Mouse (Mus musculus) hindbrain, embryonic 12.5 days (tissue): ENCODE measurements around the gene Arhgap40. TPM values are rescaled to one million over a fixed set of nuclear protein-coding genes. Genes with fewer than 3 reads are reported as not detected.

Experiments used
- ATAC-seq: fragments of 200-750 bp; cut with Nextera tagmentation; 2 replicates; pipeline ENCODE4 v1.8.0; 2017; ENCODE audit warnings: moderate TSS enrichment; ENCODE audit not compliant: low FRiP score
- H3K27ac ChIP-seq: fragments of 300-500 bp; sonication (generic); 2 replicates; pipeline ENCODE4 v1.5.1; 2016; ENCODE audit warnings: mild to moderate bottlenecking
- H3K27me3 ChIP-seq: fragments of 300-500 bp; sonication (generic); 2 replicates; pipeline ENCODE4 v1.6.1; 2016; ENCODE audit warnings: mild to moderate bottlenecking
- H3K36me3 ChIP-seq: fragments of 300-500 bp; sonication (generic); 2 replicates; pipeline ENCODE4 v1.6.1; 2016; ENCODE audit warnings: mild to moderate bottlenecking
- H3K4me1 ChIP-seq: fragments of 300-500 bp; sonication (generic); 2 replicates; pipeline ENCODE4 v1.6.1; 2016
- H3K4me2 ChIP-seq: fragments of 300-500 bp; sonication (generic); replicated peaks from 2 replicates; pipeline ENCODE4 v1.6.1; 2016; ENCODE audit warnings: mild to moderate bottlenecking
- H3K4me3 ChIP-seq: fragments of 300-500 bp; sonication (generic); 2 replicates; pipeline ENCODE4 v1.5.1; 2016; ENCODE audit warnings: mild to moderate bottlenecking
- H3K9ac ChIP-seq: fragments of 300-500 bp; sonication (generic); 2 replicates; pipeline ENCODE4 v1.6.1; 2016; ENCODE audit warnings: mild to moderate bottlenecking, moderate library complexity
- H3K9me3 ChIP-seq: fragments of 300-500 bp; sonication (generic); replicated peaks from 2 replicates; pipeline ENCODE4 v1.6.1; 2016; ENCODE audit warnings: mild to moderate bottlenecking
- WGBS: fragments of 180-500 bp; shearing (Covaris S2); methylation state at CpG from one replicate; pipeline ENCODE4 v1.1.7; 2016; 5-methylcytosine and 5-hydroxymethylcytosine counted together
- polyA plus RNA-seq: library from polyadenylated mRNA; unstranded; fragments of >200 nt; fragmentation: Nextera tagmentation; extraction: Ambion mirVana; gene quantifications from 2 replicates; pipeline ENCODE4 v1.2.1, GENCODE M21; 2016

Gene Arhgap40
- polyA plus RNA-seq, 1 experiment from 2014 or later, result 0.40 TPM

DNA sequence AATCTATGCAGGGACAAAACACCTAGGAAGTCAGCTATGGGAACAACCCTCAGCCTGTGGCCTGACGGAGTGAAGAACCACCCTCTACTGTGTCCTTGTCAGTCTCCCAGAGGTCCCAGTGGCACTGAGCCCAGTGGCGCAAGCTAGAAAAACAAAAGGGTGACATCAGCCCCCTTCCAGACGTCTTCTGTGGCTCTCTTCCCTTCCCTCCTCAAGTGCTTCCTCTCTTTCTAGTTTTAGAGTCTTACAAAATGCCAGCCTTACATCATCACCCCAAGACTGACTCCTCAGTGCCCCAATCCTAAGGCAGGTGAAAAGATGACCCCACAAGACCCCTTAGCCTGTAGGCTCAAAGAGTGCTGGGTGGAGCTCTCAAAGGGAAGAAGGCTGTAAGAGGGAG, 77.9 kb downstream of the Arhgap40 start:
- Histone ChIP-seq H3K4me2 (no peak overlapping the region), H3K27me3 (peaks cover 13% of the 10 kb centered on the region), H3K36me3 (no peaks in the 10 kb centered on the region), H3K27ac (no peak overlapping the region), H3K9ac (no peak overlapping the region), H3K9me3 (no peaks in the 10 kb centered on the region), H3K4me1 (peaks cover 25% of the 10 kb centered on the region), H3K4me3 (no peak overlapping the region)
- ATAC-seq, result no peak
- 66% methylated on average over 3 of the region's 3 CpGs for WGBS

DNA sequence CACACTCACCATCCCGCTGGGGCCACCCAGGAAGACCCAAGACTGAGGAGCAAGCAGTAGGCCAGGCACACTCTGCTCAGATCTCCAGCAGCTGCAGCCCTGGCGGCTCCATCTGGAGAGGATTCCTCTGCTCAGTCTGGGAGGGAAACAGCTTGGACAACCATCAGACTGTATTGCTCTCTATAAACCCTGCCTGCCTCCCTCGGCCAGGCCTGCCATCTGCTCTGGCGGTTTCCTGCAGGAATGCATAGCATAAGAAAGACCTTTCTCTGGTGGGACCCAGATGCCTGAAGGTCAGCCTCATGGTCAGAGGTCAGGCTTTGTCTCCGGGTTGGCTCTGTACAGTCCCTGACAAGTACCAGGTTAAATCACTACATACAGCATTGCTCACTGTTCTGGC, 78.7 kb downstream of the Arhgap40 start:
- 33% methylated on average over 5 of the region's 5 CpGs for WGBS
- H3K9ac ChIP-seq, result no peak overlapping the region
- no peak overlapping the region for H3K4me2 ChIP-seq
- H3K27me3 ChIP-seq, result peaks cover 18% of the 10 kb centered on the region
- no peaks in the 10 kb centered on the region for H3K9me3 ChIP-seq
- no peaks in the 10 kb centered on the region for H3K36me3 ChIP-seq
- peaks cover 31% of the 10 kb centered on the region for H3K4me1 ChIP-seq
- peak overlapping the region; percentile 37; the same call in 1 of the 2 replicates for H3K27ac ChIP-seq
- ATAC-seq, result peak; percentile 39; the same call in 1 of the 2 replicates
- H3K4me3 ChIP-seq, result no peak overlapping the region

GRCm38 (mm10) chr2:158593371-158593770, 80.8 kb downstream of the Arhgap40 start:
- Histone ChIP-seq H3K36me3 (no peaks in the 10 kb centered on the region), H3K9me3 (no peaks in the 10 kb centered on the region), H3K27me3 (peaks cover 21% of the 10 kb centered on the region), H3K4me1 (peaks cover 28% of the 10 kb centered on the region), H3K27ac (no peak overlapping the region), H3K4me2 (no peak overlapping the region), H3K4me3 (no peak overlapping the region), H3K9ac (no peak overlapping the region)
- ATAC-seq, result no peak
- 81% methylated on average over 4 of the region's 4 CpGs for WGBS

DNA sequence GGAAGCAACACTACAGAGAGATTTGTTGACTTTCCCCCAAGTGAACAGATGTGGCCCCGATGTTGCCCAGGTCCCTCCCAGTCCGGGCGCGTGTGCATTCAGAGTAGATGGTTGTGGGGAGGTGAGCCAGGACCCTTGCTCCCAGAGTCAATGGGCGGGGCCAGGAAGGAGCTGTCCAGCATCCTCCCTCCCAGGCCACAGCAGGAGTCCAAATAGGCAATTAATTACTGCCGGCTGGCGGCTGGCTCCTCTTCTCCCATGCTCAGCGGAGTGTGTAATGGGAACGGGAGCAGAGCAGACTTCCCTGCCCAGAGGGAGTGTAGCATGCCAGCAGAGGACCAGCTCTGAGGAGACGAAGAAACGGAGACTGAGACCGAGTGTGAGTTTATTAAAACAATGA, 82.5 kb downstream of the Arhgap40 start:
- no peaks in the 10 kb centered on the region for H3K36me3 ChIP-seq
- H3K4me2 ChIP-seq, result peak overlapping the region; percentile 43
- no peak overlapping the region for H3K9ac ChIP-seq
- peak overlapping the region; percentile 89 for H3K27ac ChIP-seq
- peaks cover 24% of the 10 kb centered on the region for H3K27me3 ChIP-seq
- no peaks in the 10 kb centered on the region for H3K9me3 ChIP-seq
- H3K4me3 ChIP-seq, result 0 out of 2 replicates have a peak overlapping the region, but pooled peaks have one; percentile 2
- ATAC-seq, result peak; percentile 92
- 2% methylated on average over 12 of the region's 12 CpGs for WGBS
- H3K4me1 ChIP-seq, result peaks cover 14% of the 10 kb centered on the region

DNA sequence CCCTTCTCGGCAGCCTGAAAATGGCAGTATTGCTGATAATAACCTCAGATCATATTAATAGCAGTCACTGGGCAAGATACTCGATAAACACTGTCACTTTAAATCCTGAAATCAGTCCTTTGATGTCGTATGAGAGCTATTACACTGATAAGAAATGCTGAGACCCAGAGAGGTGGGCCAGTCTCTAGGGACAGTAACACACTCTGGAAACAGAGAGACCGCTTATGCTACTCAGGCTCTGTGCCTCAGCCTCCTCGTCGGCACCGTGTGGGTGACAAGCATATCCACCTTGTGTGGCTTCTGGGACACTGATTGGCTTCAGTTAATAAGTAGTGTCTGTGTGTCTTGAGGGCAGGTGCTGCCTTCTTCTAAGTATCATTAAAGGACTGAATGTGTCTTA, 83.0 kb downstream of the Arhgap40 start:
- peaks cover 18% of the 10 kb centered on the region for H3K4me1 ChIP-seq
- no peaks in the 10 kb centered on the region for H3K9me3 ChIP-seq
- no peak overlapping the region for H3K9ac ChIP-seq
- H3K4me3 ChIP-seq, result 0 out of 2 replicates have a peak overlapping the region, but pooled peaks have one; percentile 2
- H3K4me2 ChIP-seq, result peak overlapping the region; percentile 43
- H3K36me3 ChIP-seq, result no peaks in the 10 kb centered on the region
- ATAC-seq, result peak; percentile 74
- 18% methylated on average over 7 of the region's 7 CpGs for WGBS
- H3K27ac ChIP-seq, result peak overlapping the region; percentile 89
- H3K27me3 ChIP-seq, result peaks cover 26% of the 10 kb centered on the region

DNA sequence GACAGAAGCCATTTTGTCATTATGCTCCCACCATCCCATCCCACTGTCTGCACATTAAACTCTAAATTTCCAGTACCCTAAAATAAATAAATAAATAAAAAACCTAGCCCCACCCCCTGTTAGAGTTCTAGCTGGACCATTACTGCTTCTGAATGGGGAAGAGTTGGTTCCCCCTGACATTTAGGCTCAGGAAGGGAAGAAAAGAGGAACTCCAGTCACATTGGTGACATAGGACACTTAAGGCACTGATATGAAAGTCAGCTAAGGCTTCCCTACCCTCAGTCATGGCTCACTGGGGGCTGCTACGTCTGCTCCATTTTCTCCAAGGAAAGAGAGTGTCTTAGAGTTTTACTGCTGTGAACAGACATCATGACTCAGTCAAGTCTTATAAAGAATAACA, 84.2 kb downstream of the Arhgap40 start:
- WGBS, result 78% methylated on average over 1 of the region's 1 CpGs
- no peak for ATAC-seq
- peaks cover 23% of the 10 kb centered on the region for H3K4me1 ChIP-seq
- H3K27ac ChIP-seq, result peak overlapping the region; percentile 89; the same call in 1 of the 2 replicates
- H3K27me3 ChIP-seq, result peaks cover 30% of the 10 kb centered on the region
- no peak overlapping the region for H3K9ac ChIP-seq
- H3K36me3 ChIP-seq, result no peaks in the 10 kb centered on the region
- H3K4me3 ChIP-seq, result no peak overlapping the region
- H3K9me3 ChIP-seq, result no peaks in the 10 kb centered on the region
- no peak overlapping the region for H3K4me2 ChIP-seq

Other genes with a start within 250 kb of the Arhgap40 start
- gene Lbp, start 206.3 kb upstream of the Arhgap40 start, polyA plus RNA-seq, result 3.9 and 5.0 TPM in 2 replicates
- 156 and 161 TPM in 2 replicates for gene Snhg11, start 137.2 kb upstream of the Arhgap40 start, polyA plus RNA-seq
- gene Ralgapb, start 102.9 kb upstream of the Arhgap40 start, polyA plus RNA-seq, result 24.3 and 24.4 TPM in 2 replicates
- not detected in 2 replicates for gene Adig, start 10.2 kb upstream of the Arhgap40 start, polyA plus RNA-seq
- gene Slc32a1, start 98.0 kb downstream of the Arhgap40 start, polyA plus RNA-seq, result 3.5 and 4.3 TPM in 2 replicates
- 21.1 and 23.7 TPM in 2 replicates for gene Actr5, start 112.1 kb downstream of the Arhgap40 start, polyA plus RNA-seq
- gene Ppp1r16b, start 152.6 kb downstream of the Arhgap40 start, polyA plus RNA-seq, result 3.7 and 3.8 TPM in 2 replicates